Mouse (Mus musculus): Measurements from ENCODE around the gene Dse.
"Not testable (repeated sequence)": the region's sequence is repeated elsewhere in the genome, so short reads cannot be mapped to it uniquely, and the experiment has no call there.

Gene Dse

GRCm38 (mm10) chr10:34207503-34207850 lies at the start of gene Dse:
TSS of gene Dse (minus strand) at chr10:34207715.
- no peak for DNase-seq

- DNase-seq, result not testable (repeated sequence)
Measured at GRCm38 (mm10) chr10:34252833-34253232, 45.3 kb upstream of the Dse start.

DNA sequence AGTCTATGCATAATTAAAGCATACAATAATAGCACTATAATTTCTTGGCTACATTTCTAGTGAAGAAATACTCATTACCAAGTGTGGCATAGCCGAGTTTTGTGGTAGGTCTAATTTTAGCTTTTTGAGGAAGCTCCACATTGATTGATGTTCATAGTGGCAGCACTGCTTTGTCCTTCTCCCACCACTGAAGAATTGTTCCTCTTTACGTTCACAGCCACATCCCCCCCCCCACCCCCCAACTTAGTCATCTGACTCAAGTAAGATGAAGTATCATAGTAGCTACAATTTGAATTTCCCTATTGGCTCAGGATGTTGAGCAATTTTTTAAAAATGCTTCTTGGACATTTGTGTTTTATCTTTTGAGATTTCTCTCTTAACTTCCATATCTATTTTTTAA lies 42.1 kb upstream of the Dse start:
- DNase-seq, result no peak

- no peak for DNase-seq
Measured at GRCm38 (mm10) chr10:34247757-34248156, 40.2 kb upstream of the Dse start.

DNA sequence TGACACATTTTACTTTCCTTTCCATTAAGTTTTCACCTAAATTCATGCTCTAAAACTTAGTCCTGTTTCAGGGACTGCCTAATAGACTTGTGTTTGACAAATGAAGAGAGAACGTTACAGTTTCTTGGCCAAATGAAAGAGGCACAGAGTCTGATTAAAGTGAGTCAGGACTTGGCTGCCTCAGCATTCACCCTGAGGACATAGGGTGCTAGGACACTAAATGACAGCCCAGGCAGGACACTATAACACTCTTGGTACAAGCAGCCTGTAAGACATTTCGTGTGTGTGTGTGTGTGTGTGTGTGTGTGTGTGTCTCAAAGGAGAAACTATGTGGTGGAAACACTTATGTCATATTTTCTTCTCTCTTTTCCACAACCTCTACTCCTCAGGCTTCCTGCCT lies 38.6 kb upstream of the Dse start:
- no peak for DNase-seq

DNA sequence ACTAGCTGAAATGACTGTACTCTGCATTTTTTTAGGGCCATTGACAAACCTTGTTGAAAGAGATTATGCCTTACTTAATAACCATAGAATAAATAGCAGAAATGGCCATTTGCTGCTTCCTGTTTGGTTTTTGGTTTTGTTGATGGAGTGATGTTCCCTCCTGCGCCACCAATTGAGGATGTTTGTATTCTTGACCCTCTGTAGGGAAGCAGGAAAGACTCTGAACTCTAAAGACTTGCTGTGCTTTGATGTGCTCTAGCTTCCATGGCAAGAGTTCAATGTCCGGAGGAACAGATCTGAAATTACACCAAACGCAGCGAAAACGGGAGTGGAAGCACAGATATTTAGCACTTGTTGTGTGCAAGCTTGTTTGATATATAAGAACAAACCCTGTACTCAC lies 37.2 kb upstream of the Dse start:
- DNase-seq, result no peak

GRCm38 (mm10) chr10:34238536-34238935 lies 31.0 kb upstream of the Dse start:
- DNase-seq, result no peak

DNA sequence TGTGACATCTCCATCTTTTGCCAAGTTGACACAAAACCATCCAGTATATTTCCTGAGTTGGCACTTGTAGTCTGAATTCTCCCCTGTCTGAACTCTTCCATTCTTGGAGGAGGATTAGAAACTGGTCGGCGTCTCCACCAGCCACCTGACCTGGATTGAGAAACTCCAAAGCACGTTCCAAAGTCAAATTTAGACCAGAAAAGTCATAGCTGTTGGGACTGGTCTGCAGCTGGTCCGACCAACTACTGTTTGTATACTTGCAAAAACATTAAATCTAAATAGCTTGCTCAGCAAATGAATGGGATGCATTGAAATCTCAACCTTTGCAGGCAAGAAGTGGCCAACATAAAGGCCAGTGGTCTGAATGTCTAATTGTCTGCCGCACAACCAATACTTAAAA lies 29.1 kb upstream of the Dse start:
- no peak for DNase-seq

- DNase-seq, result no peak
Measured at GRCm38 (mm10) chr10:34235384-34235783, 27.9 kb upstream of the Dse start.

GRCm38 (mm10) chr10:34233931-34234745 lies 26.6 kb upstream of the Dse start:
- no peak for DNase-seq

GRCm38 (mm10) chr10:34233418-34233817 lies 25.9 kb upstream of the Dse start:
- DNase-seq, result no peak

DNA sequence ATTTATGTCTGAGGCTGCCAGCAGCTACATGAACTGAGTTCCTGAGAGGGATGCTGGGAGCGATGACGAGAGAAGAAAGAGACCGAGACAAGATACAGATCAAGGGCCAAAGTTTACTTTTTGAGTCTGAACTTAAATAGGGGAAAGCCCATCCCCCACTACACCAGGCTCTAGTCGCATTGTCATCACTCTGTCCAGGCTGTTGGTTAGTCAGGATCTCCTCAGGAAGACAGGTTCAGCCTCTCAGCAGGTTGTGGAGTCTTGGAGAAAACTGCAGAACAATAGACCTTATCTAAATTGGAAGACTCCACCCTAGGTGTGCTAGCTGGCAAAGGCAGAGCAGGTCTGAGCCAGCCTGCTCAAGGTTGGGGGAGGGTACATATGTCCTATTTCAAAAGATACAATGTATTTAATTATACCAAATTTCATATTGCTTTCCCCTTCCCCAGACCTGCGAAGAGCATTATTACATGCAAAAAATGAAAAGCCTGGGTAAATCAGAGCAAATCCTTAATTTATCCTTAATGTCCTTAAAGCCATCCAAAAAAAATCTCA lies 22.7 kb upstream of the Dse start:
- no peak for DNase-seq

- no peak for DNase-seq
Measured at GRCm38 (mm10) chr10:34229491-34229890, 22.0 kb upstream of the Dse start.

DNA sequence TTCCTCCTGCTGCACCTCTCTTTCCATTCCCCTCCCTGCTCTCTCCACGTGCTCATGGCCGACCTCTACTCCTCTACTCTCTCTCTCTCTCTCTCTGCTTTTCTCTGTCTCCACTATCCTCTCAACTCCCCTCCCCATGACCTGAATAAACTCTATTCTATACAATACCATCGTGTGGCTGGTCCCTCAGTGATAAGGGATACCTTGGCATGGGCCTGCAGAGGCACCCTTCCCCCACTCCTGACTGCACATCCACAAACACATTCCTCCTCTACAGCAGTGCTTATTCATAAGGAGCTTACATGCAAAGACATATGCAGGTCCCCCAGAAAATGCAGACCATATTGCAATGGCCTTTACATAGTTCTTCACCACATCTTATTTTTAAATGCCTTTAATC lies 16.1 kb upstream of the Dse start:
- no peak for DNase-seq

DNA sequence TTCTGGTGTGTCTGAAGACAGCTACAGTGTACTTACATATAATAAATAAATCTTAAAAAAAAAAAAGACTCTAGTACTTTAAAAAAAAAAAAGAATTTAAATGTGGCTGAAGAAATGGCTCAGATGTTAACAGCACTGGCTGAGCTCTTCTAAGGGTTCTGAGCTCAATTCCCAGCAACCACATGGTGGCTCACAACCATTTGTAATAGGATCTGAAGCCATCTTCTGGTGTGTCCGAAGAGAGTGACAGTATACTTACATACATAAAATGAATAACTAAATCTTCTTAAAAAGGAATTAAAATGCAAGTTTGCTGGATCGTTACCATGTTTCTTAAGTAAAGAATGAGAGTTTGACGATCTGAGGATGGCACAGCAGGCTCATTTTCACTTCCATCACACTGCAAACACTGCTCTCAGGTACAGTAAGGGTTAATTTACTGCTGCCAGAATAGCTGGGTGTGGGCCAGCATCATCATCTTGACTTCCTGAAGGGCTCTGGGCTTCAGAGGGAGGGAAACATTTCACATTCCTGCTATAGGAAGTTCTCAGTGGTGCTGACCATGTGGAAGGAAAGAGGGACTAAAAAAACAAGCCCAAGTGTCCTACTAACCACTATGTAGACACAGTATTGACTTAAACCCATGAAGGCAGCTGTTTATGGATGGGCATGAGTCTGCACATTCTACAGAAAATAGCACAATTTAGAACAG lies 14.6 kb upstream of the Dse start:
- DNase-seq, result no peak

DNA sequence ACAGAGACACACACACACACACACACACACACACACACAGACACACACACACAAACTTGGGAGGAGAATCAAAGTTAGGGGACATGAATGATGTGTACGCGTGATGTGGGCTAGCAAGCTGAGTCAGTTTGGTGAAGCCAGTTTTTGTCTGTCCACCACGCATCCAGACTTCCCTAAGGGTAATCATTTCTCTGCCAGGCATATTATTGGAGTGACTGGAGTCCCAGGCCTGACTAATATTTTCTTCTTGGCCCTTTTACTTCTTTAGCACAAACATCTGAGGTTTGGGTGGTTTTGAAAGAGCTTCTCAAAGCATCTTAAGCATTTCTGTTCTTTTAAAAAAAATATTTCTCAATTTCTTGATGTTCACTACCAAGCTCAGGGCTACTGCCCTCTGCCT lies 10.7 kb upstream of the Dse start:
- no peak for DNase-seq

DNA sequence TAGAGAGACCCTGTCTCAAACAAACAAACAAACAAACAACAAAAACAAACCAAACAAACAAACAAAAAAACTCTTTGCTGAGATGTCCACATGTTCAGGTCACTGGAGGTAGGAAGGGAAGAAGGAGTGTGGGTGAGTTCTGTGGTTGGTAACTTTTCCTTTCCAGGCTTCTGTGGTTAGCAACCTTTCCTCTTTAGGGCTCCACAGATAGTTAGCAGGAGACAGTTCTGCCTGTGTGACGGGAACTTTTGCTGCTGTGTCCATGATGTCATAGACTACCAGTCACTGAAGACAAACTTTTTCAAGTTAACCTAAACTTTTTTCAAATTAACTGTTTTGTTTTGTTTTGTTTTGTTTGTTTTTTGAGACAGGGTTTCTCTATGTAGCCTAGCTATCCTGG lies 8.2 kb upstream of the Dse start:
- DNase-seq, result no peak

DNA sequence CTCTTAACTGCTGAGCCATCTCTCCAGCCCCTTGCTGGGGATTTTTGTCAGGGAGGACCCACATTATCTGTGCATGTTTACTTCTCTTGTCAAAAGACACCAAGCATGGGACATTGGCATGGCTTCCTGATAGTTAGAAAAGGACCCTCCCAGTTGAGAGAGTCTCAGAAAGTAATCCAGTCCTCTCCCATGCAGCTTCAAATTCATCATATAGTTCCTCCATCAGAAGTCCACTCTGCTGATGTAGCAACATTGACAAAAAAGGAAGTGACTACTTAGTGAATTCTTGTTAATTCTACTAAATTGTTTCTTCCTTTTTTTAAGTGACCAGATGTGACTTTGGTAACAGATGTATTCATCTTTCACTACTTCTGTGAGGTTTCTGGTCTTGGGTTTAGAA lies 2.4 kb upstream of the Dse start:
- DNase-seq, result no peak

DNA sequence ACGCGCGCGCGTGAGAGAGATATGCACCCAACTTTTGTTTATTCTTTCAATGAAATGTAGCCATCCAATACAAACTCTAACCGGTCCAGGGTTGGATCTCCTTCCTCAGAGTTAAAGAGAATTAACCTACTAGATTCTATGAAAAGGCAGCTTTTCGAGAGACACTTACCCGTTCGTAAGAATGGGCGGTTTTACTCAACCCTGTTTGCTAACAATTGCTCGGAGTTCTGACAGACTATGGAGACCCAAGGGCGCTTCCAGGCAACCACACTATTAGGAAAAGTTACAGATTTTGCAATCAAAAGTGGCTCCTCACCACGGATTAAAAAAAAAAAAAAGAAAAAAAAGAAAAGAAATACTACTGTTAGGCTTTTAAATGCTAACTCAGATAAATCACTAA lies 516 bp upstream of the Dse start:
- DNase-seq, result no peak

GRCm38 (mm10) chr10:34206783-34207502 lies 572 bp downstream of the Dse start:
- peak; percentile 37 to 41 for DNase-seq

GRCm38 (mm10) chr10:34206436-34206782 lies 1.1 kb downstream of the Dse start:
- DNase-seq, result peak; percentile 18 to 29

- no peak for DNase-seq
Measured at GRCm38 (mm10) chr10:34205825-34206224, 1.7 kb downstream of the Dse start.

DNA sequence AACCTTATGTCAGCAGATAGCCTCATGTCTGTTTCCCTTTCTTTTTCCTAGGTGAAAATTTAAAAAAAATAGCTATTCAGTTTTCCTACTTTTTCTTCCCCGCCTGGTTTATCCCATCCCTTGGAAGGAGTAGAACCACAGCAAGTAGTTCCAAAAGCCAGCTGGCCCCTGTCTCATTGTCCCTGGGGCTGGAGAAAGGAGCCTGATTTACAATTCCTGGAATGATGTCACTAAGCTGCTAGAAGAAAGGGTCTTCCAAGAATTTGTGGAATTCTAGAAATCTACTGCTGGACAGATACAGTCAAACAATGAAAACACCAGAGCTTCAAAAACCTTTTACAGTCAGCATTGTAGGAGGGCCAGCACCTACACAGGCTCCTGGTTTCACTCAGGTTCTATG lies 6.8 kb downstream of the Dse start:
- DNase-seq, result no peak

- no peak for DNase-seq
Measured at GRCm38 (mm10) chr10:34198574-34198973, 8.9 kb downstream of the Dse start.
